10 mouse cellular contexts compared by ENCODE assay signal in the genomic region with DNA sequence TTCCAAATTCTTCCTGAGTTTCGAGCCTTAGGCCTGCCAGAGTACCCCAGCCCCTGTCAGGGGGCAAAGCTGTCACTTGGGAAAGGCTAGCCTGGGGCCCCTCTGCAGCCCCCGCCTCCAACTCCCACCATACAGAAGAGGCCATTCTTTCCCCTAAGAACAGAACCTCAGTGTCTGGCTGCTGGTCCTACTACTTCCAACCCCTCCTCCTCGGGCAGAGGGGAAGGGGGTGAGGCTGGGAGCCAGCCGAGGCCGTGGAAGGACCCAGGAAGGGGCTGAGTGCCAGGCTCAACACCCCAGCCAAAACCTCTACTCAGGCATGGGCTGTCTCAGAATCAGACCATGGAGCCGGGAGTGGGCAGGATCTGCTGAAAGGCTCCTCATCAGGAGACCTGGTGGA. TPM values are rescaled to one million over a fixed set of nuclear protein-coding genes. Genes with fewer than 3 reads are reported as not detected.
DNase-seq lines count a peak whose midpoint lies in the region; ATAC-seq and TF ChIP-seq lines count a peak whose summit lies in the region.
"Had no signal": no experiment of that assay in that cellular context is flagged by ENCODE, and none has a peak within 500 bp of the region (broad histone marks: within the 10 kb centered on the region; RNA-seq: fewer than 3 reads in every experiment).

No protein-coding gene starts in this region.

- WGBS in neural tube, embryonic 13.5 days: 77% methylated on average over 6 of the region's 6 CpGs
- 76% methylated on average over 6 of the region's 6 CpGs for WGBS in limb, embryonic 10.5 days
- WGBS in stomach, postnatal 0 days: 56% methylated on average over 6 of the region's 6 CpGs

- H3K4me3 ChIP-seq in gastrocnemius, adult 2 months: no peak overlapping the region
- H3K4me3 ChIP-seq in neural tube, embryonic 13.5 days: no peak overlapping the region
- H3K4me3 ChIP-seq in limb, embryonic 10.5 days: no peak overlapping the region
- H3K4me3 ChIP-seq in stomach, postnatal 0 days (ENCODE audit: low read depth, low read length): no peak overlapping the region

- TF ChIP-seq CTCF in gastrocnemius, adult 2 months (IDR thresholded peaks at IDR 0.05): no peak
- TF ChIP-seq CTCF in stomach, postnatal 0 days (IDR thresholded peaks at IDR 0.05; ENCODE audit: low read depth): no peak

- ATAC-seq in neural tube, embryonic 13.5 days (ENCODE audit: low read depth): no peak
- ATAC-seq in stomach, postnatal 0 days (ENCODE audit: low FRiP score, low TSS enrichment): no peak
- ATAC-seq in megakaryocyte, adult 5-6 weeks (ENCODE audit: poor library complexity, severe bottlenecking): no peak

- peaks cover 6% of the 10 kb centered on the region; the same call in 1 of the 2 replicates for H3K36me3 ChIP-seq in neural tube, embryonic 13.5 days
- no peaks in the 10 kb centered on the region for H3K36me3 ChIP-seq in limb, embryonic 10.5 days
- H3K36me3 ChIP-seq in stomach, postnatal 0 days (ENCODE audit: control insufficient read depth, insufficient read depth, low read length): no peaks in the 10 kb centered on the region

- H3K27me3 ChIP-seq in neural tube, embryonic 13.5 days: peaks cover under 1% of the 10 kb centered on the region
- H3K27me3 ChIP-seq in limb, embryonic 10.5 days (ENCODE audit: low read depth, poor library complexity, severe bottlenecking): peaks cover 27% of the 10 kb centered on the region
- H3K27me3 ChIP-seq in stomach, postnatal 0 days (ENCODE audit: control insufficient read depth, insufficient read depth, low read length): no peaks in the 10 kb centered on the region

- no peak overlapping the region for H3K4me2 ChIP-seq in neural tube, embryonic 13.5 days
- H3K4me2 ChIP-seq in stomach, postnatal 0 days (replicated peaks; ENCODE audit: low read depth): no peak overlapping the region

- H3K4me1 ChIP-seq in neural tube, embryonic 13.5 days (replicated peaks): peaks cover 58% of the 10 kb centered on the region
- H3K4me1 ChIP-seq in limb, embryonic 10.5 days: peaks cover 58% of the 10 kb centered on the region
- 0 out of 2 replicates have a peak, but pooled peaks cover 2% of the 10 kb centered on the region for H3K4me1 ChIP-seq in stomach, postnatal 0 days (replicated peaks; ENCODE audit: control insufficient read depth, insufficient read depth)

- H3K9ac ChIP-seq in neural tube, embryonic 13.5 days: no peak overlapping the region
- H3K9ac ChIP-seq in stomach, postnatal 0 days (ENCODE audit: low read length): 0 out of 2 replicates have a peak overlapping the region, but pooled peaks have one; percentile 13

- no peaks in the 10 kb centered on the region for H3K9me3 ChIP-seq in neural tube, embryonic 13.5 days
- no peaks in the 10 kb centered on the region for H3K9me3 ChIP-seq in limb, embryonic 10.5 days (replicated peaks)
- no peaks in the 10 kb centered on the region for H3K9me3 ChIP-seq in stomach, postnatal 0 days (ENCODE audit: control insufficient read depth, low read length)

- intact Hi-C loops in gastrocnemius, adult 2 months (cut with DNase I): no loop called here
- intact Hi-C loops in heart, postnatal 14 days (cut with DNase I): no loop called here

- no peak for DNase-seq in gastrocnemius, adult 2 months
- no peak for DNase-seq in gastrocnemius, postnatal 10 days
- DNase-seq in neural tube, embryonic 10.5 days (ENCODE audit: extremely low spot score, low spot score): no peak
- DNase-seq in limb, embryonic 10.5 days (ENCODE audit: low spot score): no peak
- no peak for DNase-seq in stomach, postnatal 0 days (ENCODE audit: low spot score)
- no peak for DNase-seq in heart, postnatal 14 days
- DNase-seq: heart, adult 18-20 months had no signal

- 0 out of 2 replicates have a peak overlapping the region, but pooled peaks have one; percentile 8 for H3K27ac ChIP-seq in gastrocnemius, adult 2 months
- peak overlapping the region; percentile 74; the same call in 1 of the 2 replicates for H3K27ac ChIP-seq in neural tube, embryonic 13.5 days (replicated peaks)
- peak overlapping the region; percentile 6; the same call in 1 of the 2 replicates for H3K27ac ChIP-seq in limb, embryonic 10.5 days
- H3K27ac ChIP-seq in stomach, postnatal 0 days (replicated peaks): no peak overlapping the region
- H3K27ac ChIP-seq: macrophage had no signal

- TF ChIP-seq EP300 in stomach, postnatal 0 days (optimal IDR thresholded peaks at IDR 0.05): no peak

RNA-seq across cellular contexts. Expression of a gene that starts 8.1 kb away (rescaled TPM):
- 1 to 10 TPM; 7.3 to 7.4 TPM for total RNA-seq in gastrocnemius, adult 2 months (2021)
- total RNA-seq in gastrocnemius, postnatal 10 days (2021): 1 to 10 TPM; 3.9 to 6.4 TPM
- 11.6 and 11.8 TPM in 2 replicates for polyA plus RNA-seq in neural tube, embryonic 13.5 days (2015; fragmentation: Nextera tagmentation; extraction: Ambion mirVana)
- 9.1 and 9.8 TPM in 2 replicates for polyA plus RNA-seq in limb, embryonic 10.5 days (2016; fragmentation: Nextera tagmentation; extraction: Ambion mirVana)
- 6.3 and 8.2 TPM in 2 replicates for polyA plus RNA-seq in stomach, postnatal 0 days (2015; fragmentation: Nextera tagmentation; extraction: Ambion mirVana)
- total RNA-seq in heart, postnatal 14 days (2021): 1 to 10 TPM; 9.5 to 9.6 TPM
- total RNA-seq in megakaryocyte, adult 5-6 weeks (2015): 23.9 and 25.7 TPM in 2 replicates
- 6.1 and 8.7 TPM in 2 replicates for total RNA-seq in megakaryocyte, adult 5-6 weeks (2017)

RNA-seq across cellular contexts. Expression of a gene that starts 8.5 kb away (rescaled TPM):
- 10 to 100 TPM; 12.7 to 16.3 TPM for total RNA-seq in gastrocnemius, adult 2 months (2021)
- total RNA-seq in gastrocnemius, postnatal 10 days (2021): 10 to 100 TPM; 13.7 to 14.8 TPM
- 16.3 and 24.1 TPM in 2 replicates for polyA plus RNA-seq in neural tube, embryonic 13.5 days (2015; fragmentation: Nextera tagmentation; extraction: Ambion mirVana)
- 15.6 and 22.7 TPM in 2 replicates for polyA plus RNA-seq in limb, embryonic 10.5 days (2016; fragmentation: Nextera tagmentation; extraction: Ambion mirVana)
- 17.7 and 18.1 TPM in 2 replicates for polyA plus RNA-seq in stomach, postnatal 0 days (2015; fragmentation: Nextera tagmentation; extraction: Ambion mirVana)
- 10 to 100 TPM; 17.0 to 17.1 TPM for total RNA-seq in heart, postnatal 14 days (2021)
- total RNA-seq in megakaryocyte, adult 5-6 weeks (2015): 16.1 and 17.7 TPM in 2 replicates
- 23.9 and 36.1 TPM in 2 replicates for total RNA-seq in megakaryocyte, adult 5-6 weeks (2017)

RNA-seq across cellular contexts. Expression of a gene that starts 16.1 kb away (rescaled TPM):
- 1 to 10 TPM; 1.8 to 2.6 TPM for total RNA-seq in gastrocnemius, adult 2 months (2021)
- total RNA-seq in gastrocnemius, postnatal 10 days (2021): 1 to 10 TPM; 6.5 to 8.3 TPM
- polyA plus RNA-seq in neural tube, embryonic 13.5 days (2015; fragmentation: Nextera tagmentation; extraction: Ambion mirVana): 50.6 and 58.1 TPM in 2 replicates
- polyA plus RNA-seq in limb, embryonic 10.5 days (2016; fragmentation: Nextera tagmentation; extraction: Ambion mirVana): 30.7 and 32.2 TPM in 2 replicates
- 104 and 109 TPM in 2 replicates for polyA plus RNA-seq in stomach, postnatal 0 days (2015; fragmentation: Nextera tagmentation; extraction: Ambion mirVana)
- total RNA-seq in heart, postnatal 14 days (2021): 10 to 100 TPM; 12.7 to 13.5 TPM
- total RNA-seq in megakaryocyte, adult 5-6 weeks (2015): 77.6 and 92.0 TPM in 2 replicates
- total RNA-seq in megakaryocyte, adult 5-6 weeks (2017): 87.5 and 88.7 TPM in 2 replicates

RNA-seq across cellular contexts. Expression of a gene that starts 45.4 kb away (rescaled TPM):
- total RNA-seq in gastrocnemius, adult 2 months (2021): under 1 TPM in 1 of 2 experiments, not detected in 1; 0.31 TPM
- under 1 TPM in 1 of 2 experiments, not detected in 1; 0.34 TPM for total RNA-seq in gastrocnemius, postnatal 10 days (2021)
- polyA plus RNA-seq in neural tube, embryonic 13.5 days (2015; fragmentation: Nextera tagmentation; extraction: Ambion mirVana): 0.14 TPM in 1 of 2 replicates, not detected in the other
- polyA plus RNA-seq in limb, embryonic 10.5 days (2016; fragmentation: Nextera tagmentation; extraction: Ambion mirVana): 0.06 TPM in 1 of 2 replicates, not detected in the other
- polyA plus RNA-seq in stomach, postnatal 0 days (2015; fragmentation: Nextera tagmentation; extraction: Ambion mirVana): 0.36 and 0.47 TPM in 2 replicates
- total RNA-seq in heart, postnatal 14 days (2021): under 1 TPM; 0.46 to 0.69 TPM
- 22.9 and 25.7 TPM in 2 replicates for total RNA-seq in megakaryocyte, adult 5-6 weeks (2015)
- 28.1 and 46.6 TPM in 2 replicates for total RNA-seq in megakaryocyte, adult 5-6 weeks (2017)

Comparison
In these comparisons a context has a peak if more than half of its experiments do, and no peak if none do; other contexts are left out.
1. RNA of a gene that starts 16.1 kb away (total RNA-seq): 77.6 to 92.0 TPM in megakaryocyte, adult 5-6 weeks; 12.7 to 13.5 TPM in heart, postnatal 14 days, 6.5 to 8.3 TPM in gastrocnemius, postnatal 10 days and 1.8 to 2.6 TPM in gastrocnemius, adult 2 months; every median in the first group is over 4 times any median in the second.